Mouse (Mus musculus): ENCODE results near the gene Twistnb. TPM values are rescaled to one million over a fixed set of nuclear protein-coding genes. Genes with fewer than 3 reads are reported as not detected.

Gene Twistnb
- polyA plus RNA-seq, 1 experiment = 42.5 TPM

DNA sequence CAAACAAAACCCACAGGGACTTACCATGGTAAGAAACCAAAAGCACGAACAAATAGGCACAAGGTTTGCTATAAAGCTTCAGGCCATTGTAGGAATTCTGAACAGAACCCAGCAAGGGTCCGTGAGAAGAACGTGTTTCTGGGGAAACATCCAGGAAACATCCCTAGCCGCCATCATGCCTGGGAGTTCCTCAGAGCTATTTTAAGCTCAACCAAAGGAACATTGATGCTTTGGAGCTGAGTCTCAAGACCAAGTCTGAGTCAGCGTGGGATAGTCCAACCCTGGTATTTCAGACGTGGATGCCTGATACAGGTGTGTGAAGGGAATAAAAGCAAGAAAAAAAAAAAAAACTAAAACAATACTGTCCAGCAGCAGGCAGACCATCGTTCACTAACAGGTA is 26.0 kb downstream of the Twistnb start:
- no peak overlapping the region for H3K4me3 ChIP-seq (ENCODE audit: extremely low read depth, insufficient read depth, insufficient read length)
- H3K4me1 ChIP-seq (ENCODE audit: control insufficient read depth, insufficient read depth, insufficient read length) = no peaks in the 10 kb centered on the region
- 83% methylated on average over 7 of the region's 7 CpGs for WGBS
- no peaks in the 10 kb centered on the region for H3K36me3 ChIP-seq (ENCODE audit: control insufficient read depth, insufficient read depth, low read length)
- no peaks in the 10 kb centered on the region for H3K27me3 ChIP-seq (ENCODE audit: control insufficient read depth, insufficient read depth, low read length)
- no peak overlapping the region for H3K27ac ChIP-seq (ENCODE audit: insufficient read depth, low read length)
- DNase-seq (ENCODE audit: low read depth in 1 of 2, low spot score in 2 of 2) = no peak
- TF ChIP-seq CTCF (IDR thresholded peaks at IDR 0.05; ENCODE audit: extremely low read depth, insufficient read depth, insufficient read length, insufficient replicate concordance) (no peak), POLR2A (IDR thresholded peaks at IDR 0.05; ENCODE audit: low read depth, low read length) (no peak)

GRCm38 (mm10) chr12:33456242-33456641 is 26.8 kb downstream of the Twistnb start:
- TF ChIP-seq POLR2A (IDR thresholded peaks at IDR 0.05; ENCODE audit: low read depth, low read length) (no peak), CTCF (IDR thresholded peaks at IDR 0.05; ENCODE audit: extremely low read depth, insufficient read depth, insufficient read length, insufficient replicate concordance) (no peak)
- Histone ChIP-seq H3K27me3 (ENCODE audit: control insufficient read depth, insufficient read depth, low read length) (no peaks in the 10 kb centered on the region), H3K4me3 (ENCODE audit: extremely low read depth, insufficient read depth, insufficient read length) (no peak overlapping the region), H3K4me1 (ENCODE audit: control insufficient read depth, insufficient read depth, insufficient read length) (no peaks in the 10 kb centered on the region), H3K36me3 (ENCODE audit: control insufficient read depth, insufficient read depth, low read length) (no peaks in the 10 kb centered on the region), H3K27ac (ENCODE audit: insufficient read depth, low read length) (no peak overlapping the region)
- WGBS = 45% methylated on average over 5 of the region's 5 CpGs
- DNase-seq (ENCODE audit: low read depth in 1 of 2, low spot score in 2 of 2) = no peak

GRCm38 (mm10) chr12:33480975-33481374 is 51.5 kb downstream of the Twistnb start:
- H3K4me1 ChIP-seq (ENCODE audit: control insufficient read depth, insufficient read depth, insufficient read length) = no peaks in the 10 kb centered on the region
- 26% methylated on average over 5 of the region's 5 CpGs for WGBS
- H3K36me3 ChIP-seq (ENCODE audit: control insufficient read depth, insufficient read depth, low read length) = no peaks in the 10 kb centered on the region
- no peak for DNase-seq (ENCODE audit: low read depth in 1 of 2, low spot score in 2 of 2)
- no peak overlapping the region for H3K4me3 ChIP-seq (ENCODE audit: extremely low read depth, insufficient read depth, insufficient read length)
- H3K27me3 ChIP-seq (ENCODE audit: control insufficient read depth, insufficient read depth, low read length) = no peaks in the 10 kb centered on the region
- H3K27ac ChIP-seq (ENCODE audit: insufficient read depth, low read length) = no peak overlapping the region
- TF ChIP-seq POLR2A (IDR thresholded peaks at IDR 0.05; ENCODE audit: low read depth, low read length) (no peak), CTCF (IDR thresholded peaks at IDR 0.05; ENCODE audit: extremely low read depth, insufficient read depth, insufficient read length, insufficient replicate concordance) (no peak)

- Histone ChIP-seq H3K4me1 (ENCODE audit: control insufficient read depth, insufficient read depth, insufficient read length) (no peaks in the 10 kb centered on the region), H3K36me3 (ENCODE audit: control insufficient read depth, insufficient read depth, low read length) (no peaks in the 10 kb centered on the region), H3K27me3 (ENCODE audit: control insufficient read depth, insufficient read depth, low read length) (no peaks in the 10 kb centered on the region), H3K4me3 (ENCODE audit: extremely low read depth, insufficient read depth, insufficient read length) (no peak overlapping the region), H3K27ac (ENCODE audit: insufficient read depth, low read length) (no peak overlapping the region)
- TF ChIP-seq CTCF (IDR thresholded peaks at IDR 0.05; ENCODE audit: extremely low read depth, insufficient read depth, insufficient read length, insufficient replicate concordance) (no peak), POLR2A (IDR thresholded peaks at IDR 0.05; ENCODE audit: low read depth, low read length) (no peak)
- DNase-seq (ENCODE audit: low read depth in 1 of 2, low spot score in 2 of 2) = no peak
- 89% methylated on average over 2 of the region's 2 CpGs for WGBS
Observed at GRCm38 (mm10) chr12:33482931-33483330, 53.5 kb downstream of the Twistnb start.

Other genes starting within 250 kb of the Twistnb start
- not detected in 2 replicates for gene Efcab10, start 34.8 kb upstream of the Twistnb start, polyA plus RNA-seq (2012; rRNA removed)